Mouse (Mus musculus): ENCODE measurements around the gene Nin.

Nin gene

GRCm38 (mm10) chr12:70011681-70012080, 101.8 kb downstream of the Nin start:
- DNase-seq (ENCODE audit: low spot score) = no peak

- DNase-seq (ENCODE audit: low spot score) = no peak
These were observed 103.2 kb downstream of the Nin start for GRCm38 (mm10) chr12:70010356-70010755.

GRCm38 (mm10) chr12:70005103-70005502, 108.4 kb downstream of the Nin start:
- no peak for DNase-seq (ENCODE audit: low spot score)

GRCm38 (mm10) chr12:69998186-69998983, 115.1 kb downstream of the Nin start:
- DNase-seq (ENCODE audit: low spot score) = no peak

GRCm38 (mm10) chr12:69995382-69995781, 118.1 kb downstream of the Nin start:
- no peak for DNase-seq (ENCODE audit: low spot score)

- DNase-seq (ENCODE audit: low spot score) = peak; percentile 27
These were observed 126.6 kb downstream of the Nin start, which contains the start of gene Sav1 for GRCm38 (mm10) chr12:69986786-69987497. TSS of gene Sav1 (minus strand) at chr12:69987002.

- DNase-seq (ENCODE audit: low spot score) = no peak
These were observed 127.2 kb downstream of the Nin start for GRCm38 (mm10) chr12:69986241-69986762.

- DNase-seq (ENCODE audit: low spot score) = no peak
These were observed 128.0 kb downstream of the Nin start for GRCm38 (mm10) chr12:69985546-69985945.

GRCm38 (mm10) chr12:69982874-69983273, 130.6 kb downstream of the Nin start:
- DNase-seq (ENCODE audit: low spot score) = no peak

- no peak for DNase-seq (ENCODE audit: low spot score)
These were observed 136.0 kb downstream of the Nin start for GRCm38 (mm10) chr12:69977376-69977998.

- DNase-seq (ENCODE audit: low spot score) = no peak
These were observed 136.8 kb downstream of the Nin start for GRCm38 (mm10) chr12:69976688-69977087.

- DNase-seq (ENCODE audit: low spot score) = no peak
These were observed 139.9 kb downstream of the Nin start for GRCm38 (mm10) chr12:69973666-69974065.

GRCm38 (mm10) chr12:69968154-69968553, 145.4 kb downstream of the Nin start:
- DNase-seq (ENCODE audit: low spot score) = no peak

- no peak for DNase-seq (ENCODE audit: low spot score)
These were observed 146.4 kb downstream of the Nin start for GRCm38 (mm10) chr12:69967112-69967511.

GRCm38 (mm10) chr12:69966071-69966470, 147.4 kb downstream of the Nin start:
- no peak for DNase-seq (ENCODE audit: low spot score)

GRCm38 (mm10) chr12:69965644-69966043, 147.9 kb downstream of the Nin start:
- DNase-seq (ENCODE audit: low spot score) = no peak

- no peak for DNase-seq (ENCODE audit: low spot score)
These were observed 150.4 kb downstream of the Nin start for GRCm38 (mm10) chr12:69963141-69963540.

GRCm38 (mm10) chr12:69962468-69962867, 151.0 kb downstream of the Nin start:
- peak; percentile 56 for DNase-seq (ENCODE audit: low spot score)

All from layer of hippocampus, adult 9-10 months (tissue).